Comparison of ENCODE assay signal across 8 mouse cellular contexts in genomic region chr11:59472326-59472677, GRCm38 (mm10). TPM values are rescaled to one million over a fixed set of nuclear protein-coding genes. Genes with fewer than 3 reads are reported as not detected.
DNase-seq lines count a peak whose midpoint lies in the region; TF ChIP-seq lines count a peak whose summit lies in the region.

TSS of gene Zfp867 (minus strand) at chr11:59472474.

- H3K4me3 ChIP-seq in cortical plate, adult 2 months (ENCODE audit: insufficient read depth, low read length) = peak within 1 kb of the TSS; percentile 71
- H3K4me3 ChIP-seq in left cerebral cortex, adult 2 months = peak within 1 kb of the TSS; percentile 81
- peak within 1 kb of the TSS; percentile 69 for H3K4me3 ChIP-seq in macrophage (ENCODE audit: inconsistent target)

- no peaks in the 10 kb centered on the region for H3K36me3 ChIP-seq in macrophage (ENCODE audit: inconsistent target)

- WGBS in macrophage (ENCODE audit: missing documents) = 2% methylated on average over 19 of the region's 19 CpGs

- peak; percentile 93 for DNase-seq in adipocyte (ENCODE audit: low spot score)
- peak; percentile 80 to 86 for DNase-seq in gastrocnemius, adult 8-10 months (ENCODE audit: low spot score in 2 of 2)
- peak; percentile 67 for DNase-seq in hindlimb bud, embryonic 11.5 days (ENCODE audit: extremely low spot score, low read depth, low spot score)
- peak; percentile 84 to 86 for DNase-seq in left cerebral cortex, adult 2 months (ENCODE audit: extremely low spot score in 1 of 2, low spot score in 2 of 2)
- peak; percentile 81 for DNase-seq in retina, postnatal 7 days (ENCODE audit: low read depth, low spot score)
- DNase-seq in urinary bladder, adult 2 months (ENCODE audit: low spot score) = peak; percentile 53

- TF ChIP-seq CTCF in cortical plate, adult 2 months (IDR thresholded peaks at IDR 0.05; ENCODE audit: extremely low read depth, insufficient read depth, low read length) = no peak
- TF ChIP-seq CTCF in left cerebral cortex, adult 2 months (IDR thresholded peaks at IDR 0.05) = no peak

- H3K79me2 ChIP-seq in macrophage (ENCODE audit: inconsistent target) = no peaks in the 10 kb centered on the region

- no peak within 1 kb of the TSS for H3K27ac ChIP-seq in cortical plate, adult 2 months (ENCODE audit: insufficient read depth, low read length)
- peak within 1 kb of the TSS; percentile 78 for H3K27ac ChIP-seq in left cerebral cortex, adult 2 months
- no peak within 1 kb of the TSS for H3K27ac ChIP-seq in macrophage

- intact Hi-C loops in left cerebral cortex, adult 2 months (cut with DNase I) = loop anchor here (5.0 kb wide), 1 partner anchor 105 kb away; no protein-coding TSS in a partner anchor

- no peaks in the 10 kb centered on the region for H3K4me1 ChIP-seq in cortical plate, adult 2 months (ENCODE audit: control insufficient read depth, insufficient read depth, low read length)

- TF ChIP-seq POLR2A in cortical plate, adult 2 months (IDR thresholded peaks at IDR 0.05; ENCODE audit: extremely low read depth, insufficient read depth, low read length) = peak; percentile 87

RNA-seq across cellular contexts. Expression of gene Zfp867, which starts in this region (rescaled TPM):
- polyA plus RNA-seq in cortical plate, adult 2 months (2012; rRNA removed) = 2.9 and 3.8 TPM in 2 replicates
- total RNA-seq in gastrocnemius, adult 8-10 months (2022) = 1 to 10 TPM; 2.6 to 2.9 (median 2.8) TPM
- total RNA-seq in left cerebral cortex, adult 2 months (2021) = 1 to 10 TPM; 3.3 to 4.8 TPM
- 1 to 10 TPM; 1.3 to 9.7 (median 4.0) TPM for total RNA-seq in macrophage (2018; cell fraction: chromatin; rRNA removed)
- 1 to 10 TPM in 19 of 26 experiments, under 1 TPM in 7; 0.40 to 2.1 (median 1.4) TPM for total RNA-seq in macrophage (2018; cell fraction: cytosol; rRNA removed)
- total RNA-seq in macrophage (2018; cell fraction: nucleus; rRNA removed) = 1 to 10 TPM in 24 of 26 experiments, under 1 TPM in 2; 0.63 to 8.2 (median 3.2) TPM
- 1.2 to 1.7 TPM (median 1.6 TPM) in 3 replicates for polyA plus RNA-seq in macrophage (2018)
- polyA plus RNA-seq in urinary bladder, adult 2 months (2012; rRNA removed) = 5.6 and 6.2 TPM in 2 replicates
